1 mouse cellular context compared by ENCODE assay signal in genomic region chr7:132656075-132656474, GRCm38 (mm10).
TF ChIP-seq lines count a peak whose summit lies in the region.

No protein-coding gene starts in this region.

TF ChIP-seq in CH12.LX, 34 proteins besides CTCF, POLR2A, EP300 and RAD21 (continued from another document):
- TF ChIP-seq TCF12 (IDR thresholded peaks at IDR 0.05; ENCODE audit: low read depth, low read length): 0 out of 2 replicates have a peak, but pooled peaks have one; percentile 44
- TF ChIP-seq NELFE (IDR thresholded peaks at IDR 0.05; ENCODE audit: low read depth, low read length): peak; percentile 59; the same call in 1 of the 2 replicates
- TF ChIP-seq JUN (IDR thresholded peaks at IDR 0.05; ENCODE audit: insufficient read depth, low read depth, low read length): no peak
- TF ChIP-seq MXI1 (IDR thresholded peaks at IDR 0.05; ENCODE audit: low read depth, low read length): no peak
- TF ChIP-seq MYC (IDR thresholded peaks at IDR 0.05; ENCODE audit: low read depth, low read length): 0 out of 2 replicates have a peak, but pooled peaks have one; percentile 61
- TF ChIP-seq MAX (IDR thresholded peaks at IDR 0.05; ENCODE audit: low read length): no peak
TF ChIP-seq in CH12.LX: peak in this region for 10.
